Comparison of ENCODE assay signal across 8 mouse cellular contexts in genomic region chr11:69900471-69901405, GRCm38 (mm10). TPM values are rescaled to one million over a fixed set of nuclear protein-coding genes. Genes with fewer than 3 reads are reported as not detected.
DNase-seq lines count a peak whose midpoint lies in the region; ATAC-seq and TF ChIP-seq lines count a peak whose summit lies in the region.

TSS of gene 2810408A11Rik (minus strand) at chr11:69900987.
TSS of gene Neurl4 (plus strand) at chr11:69901072.

- peak; percentile 87 for ATAC-seq in G1E (ENCODE audit: extremely low read depth, insufficient number of reproducible peaks, low FRiP score, poor library complexity, severe bottlenecking)
- peak; percentile 96 for ATAC-seq in forebrain, embryonic 16.5 days
- ATAC-seq in lung, embryonic 14.5 days (ENCODE audit: insufficient read depth): peak; percentile 93

- H3K9me3 ChIP-seq in G1E (replicated peaks): no peaks in the 10 kb centered on the region
- no peaks in the 10 kb centered on the region for H3K9me3 ChIP-seq in forebrain, embryonic 16.5 days (ENCODE audit: control insufficient read depth, low read length)
- no peaks in the 10 kb centered on the region for H3K9me3 ChIP-seq in lung, embryonic 14.5 days (ENCODE audit: low read depth, low read length)

- H3K27ac ChIP-seq in forebrain, embryonic 16.5 days (ENCODE audit: low read length): peak within 1 kb of the TSS; percentile 98
- H3K27ac ChIP-seq in layer of hippocampus, adult 2 months: peak within 1 kb of the TSS; percentile 94
- peak within 1 kb of the TSS; percentile 98 for H3K27ac ChIP-seq in lung, embryonic 14.5 days (ENCODE audit: low read depth)
- H3K27ac ChIP-seq in olfactory bulb, adult 2 months (ENCODE audit: insufficient read depth, low read depth, low read length): peak within 1 kb of the TSS; percentile 92
- peak within 1 kb of the TSS; percentile 86 for H3K27ac ChIP-seq in thymus, adult 2 months (ENCODE audit: control insufficient read depth, insufficient read depth, low read length)

- H3K4me2 ChIP-seq in forebrain, embryonic 16.5 days (ENCODE audit: low read length): peak within 1 kb of the TSS; percentile 92
- H3K4me2 ChIP-seq in lung, embryonic 14.5 days: peak within 1 kb of the TSS; percentile 99

- H3K9ac ChIP-seq in forebrain, embryonic 16.5 days (replicated peaks; ENCODE audit: low read depth, low read length): peak within 1 kb of the TSS; percentile 92
- H3K9ac ChIP-seq in lung, embryonic 14.5 days: peak within 1 kb of the TSS; percentile 89

- peaks cover 34% of the 10 kb centered on the region for H3K36me3 ChIP-seq in G1E (replicated peaks)
- H3K36me3 ChIP-seq in forebrain, embryonic 16.5 days (ENCODE audit: control insufficient read depth, insufficient read depth): peaks cover 14% of the 10 kb centered on the region
- peaks cover 23% of the 10 kb centered on the region for H3K36me3 ChIP-seq in lung, embryonic 14.5 days (ENCODE audit: insufficient read depth)
- peaks cover 12% of the 10 kb centered on the region for H3K36me3 ChIP-seq in thymus, adult 2 months (ENCODE audit: control insufficient read depth, insufficient read depth, low read length)

- no peaks in the 10 kb centered on the region for H3K27me3 ChIP-seq in G1E (ENCODE audit: insufficient read depth, low read length)
- no peaks in the 10 kb centered on the region for H3K27me3 ChIP-seq in forebrain, embryonic 16.5 days (replicated peaks; ENCODE audit: control insufficient read depth, insufficient read depth, low read length)
- no peaks in the 10 kb centered on the region for H3K27me3 ChIP-seq in lung, embryonic 14.5 days (ENCODE audit: insufficient read depth, low read length)
- H3K27me3 ChIP-seq in thymus, adult 2 months (ENCODE audit: control insufficient read depth, insufficient read depth, low read length): no peaks in the 10 kb centered on the region

- DNase-seq in G1E (ENCODE audit: low spot score): peak; percentile 99
- peak; percentile 92 for DNase-seq in cerebellum, adult 11-12 months
- DNase-seq in heart, postnatal 36 days: peak; percentile 83 to 86
- peak; percentile 88 to 92 for DNase-seq in layer of hippocampus, adult 2 months (ENCODE audit: low spot score in 2 of 2)
- peak; percentile 96 for DNase-seq in lung, embryonic 14.5 days
- peak; percentile 91 for DNase-seq in thymus, adult 2 months

- H3K4me1 ChIP-seq in G1E (ENCODE audit: insufficient read depth, low read depth, low read length): peaks cover 57% of the 10 kb centered on the region
- peaks cover 31% of the 10 kb centered on the region for H3K4me1 ChIP-seq in forebrain, embryonic 16.5 days (replicated peaks; ENCODE audit: control insufficient read depth, insufficient read depth, low read length)
- H3K4me1 ChIP-seq in lung, embryonic 14.5 days (ENCODE audit: insufficient read depth): 0 out of 2 replicates have a peak, but pooled peaks cover 5% of the 10 kb centered on the region
- H3K4me1 ChIP-seq in olfactory bulb, adult 2 months (ENCODE audit: control insufficient read depth, insufficient read depth, low read length): peaks cover 14% of the 10 kb centered on the region
- H3K4me1 ChIP-seq in thymus, adult 2 months (replicated peaks; ENCODE audit: control insufficient read depth, insufficient read depth, low read length): peaks cover 20% of the 10 kb centered on the region

- TF ChIP-seq POLR2A in olfactory bulb, adult 2 months (IDR thresholded peaks at IDR 0.05; ENCODE audit: insufficient read depth, low read depth, low read length): peak; percentile 65; the same call in 1 of the 2 replicates
- peak; percentile 95 for TF ChIP-seq POLR2A in thymus, adult 2 months (IDR thresholded peaks at IDR 0.05; ENCODE audit: control insufficient read depth, extremely low read depth, insufficient read depth, low read length, poor library complexity)

- under 1% methylated on average over 38 of the region's 38 CpGs for WGBS in forebrain, embryonic 16.5 days
- under 1% methylated on average over 38 of the region's 38 CpGs for WGBS in lung, embryonic 14.5 days
- under 1% methylated on average over 38 of the region's 38 CpGs for WGBS in olfactory bulb, adult 2 months
- under 1% methylated on average over 38 of the region's 38 CpGs for WGBS in thymus, adult 2 months

- peak within 1 kb of the TSS; percentile 97 for H3K4me3 ChIP-seq in G1E (ENCODE audit: low read depth, low read length)
- peak within 1 kb of the TSS; percentile 78 for H3K4me3 ChIP-seq in forebrain, embryonic 16.5 days (replicated peaks; ENCODE audit: low read length)
- peak within 1 kb of the TSS; percentile 72 for H3K4me3 ChIP-seq in layer of hippocampus, adult 2 months
- peak within 1 kb of the TSS; percentile 84 for H3K4me3 ChIP-seq in lung, embryonic 14.5 days (ENCODE audit: low read depth, low read length)
- peak within 1 kb of the TSS; percentile 67 for H3K4me3 ChIP-seq in olfactory bulb, adult 2 months (ENCODE audit: insufficient read depth, low read depth, low read length)
- peak within 1 kb of the TSS; percentile 65 for H3K4me3 ChIP-seq in thymus, adult 2 months (ENCODE audit: control insufficient read depth, insufficient read depth, low read length)

- intact Hi-C loops in heart, postnatal 36 days (cut with DNase I): no loop called here

- TF ChIP-seq CTCF in G1E (IDR thresholded peaks at IDR 0.05; ENCODE audit: low read depth, low read length): no peak
- no peak for TF ChIP-seq CTCF in layer of hippocampus, adult 2 months (conservative IDR thresholded peaks at IDR 0.05)
- no peak for TF ChIP-seq CTCF in lung, embryonic 14.5 days (IDR thresholded peaks at IDR 0.05; ENCODE audit: low read depth)
- no peak for TF ChIP-seq CTCF in olfactory bulb, adult 2 months (IDR thresholded peaks at IDR 0.05; ENCODE audit: insufficient read depth, low read depth, low read length)
- TF ChIP-seq CTCF in thymus, adult 2 months (IDR thresholded peaks at IDR 0.05; ENCODE audit: borderline replicate concordance, control insufficient read depth, extremely low read depth, insufficient read depth, low read length, poor library complexity): 0 out of 2 replicates have a peak, but pooled peaks have one; percentile 49

RNA-seq across cellular contexts. Expression of gene 2810408A11Rik, which starts in this region (rescaled TPM):
- 6.6 and 7.2 TPM in 2 replicates for total RNA-seq in G1E (2014; fragmentation: Nextera tagmentation)
- 1.7 and 4.4 TPM in 2 replicates for total RNA-seq in G1E (2017)
- polyA plus RNA-seq in G1E (2012): 0.62 and 1.2 TPM in 2 replicates
- polyA plus RNA-seq in forebrain, embryonic 16.5 days (2015; fragmentation: Nextera tagmentation; extraction: Ambion mirVana): 16.4 and 18.5 TPM in 2 replicates
- under 1 TPM; 0.73 to 0.89 TPM for total RNA-seq in heart, postnatal 36 days (2021)
- 1 to 10 TPM in 1 of 2 experiments, under 1 TPM in 1; 0.64 to 1.0 TPM for total RNA-seq in layer of hippocampus, adult 2 months (2021)
- 11.3 and 14.1 TPM in 2 replicates for polyA plus RNA-seq in lung, embryonic 14.5 days (2014; fragmentation: Nextera tagmentation; extraction: Ambion mirVana)
- polyA plus RNA-seq in olfactory bulb, adult 2 months (2012; ENCODE audit: insufficient read depth, insufficient read length, low replicate concordance, missing spikeins): not detected in 2 replicates
- polyA plus RNA-seq in thymus, adult 2 months (2012; rRNA removed): 7.1 and 10.2 TPM in 2 replicates

RNA-seq across cellular contexts. Expression of gene Neurl4, which starts in this region (rescaled TPM):
- total RNA-seq in G1E (2014; fragmentation: Nextera tagmentation) (25.7 and 39.6 TPM in 2 replicates), G1E (2017) (27.2 and 30.2 TPM in 2 replicates)
- polyA plus RNA-seq in G1E (2012): 87.0 and 110 TPM in 2 replicates
- polyA plus RNA-seq in forebrain, embryonic 16.5 days (2015; fragmentation: Nextera tagmentation; extraction: Ambion mirVana): 19.0 and 21.5 TPM in 2 replicates
- total RNA-seq in heart, postnatal 36 days (2021): 10 to 100 TPM; 40.2 to 47.4 TPM
- 100 to 1,000 TPM; 122 to 125 TPM for total RNA-seq in layer of hippocampus, adult 2 months (2021)
- 12.5 and 13.1 TPM in 2 replicates for polyA plus RNA-seq in lung, embryonic 14.5 days (2014; fragmentation: Nextera tagmentation; extraction: Ambion mirVana)
- not detected in 2 replicates for polyA plus RNA-seq in olfactory bulb, adult 2 months (2012; ENCODE audit: insufficient read depth, insufficient read length, low replicate concordance, missing spikeins)
- polyA plus RNA-seq in thymus, adult 2 months (2012; rRNA removed): 85.3 and 90.7 TPM in 2 replicates

Comparison
In these comparisons a context has a peak if more than half of its experiments do, and no peak if none do; other contexts are left out.
1. Peak in every context shown above with its lines: DNase-seq, ATAC-seq, H3K4me3 ChIP-seq and H3K27ac ChIP-seq.